In genomic region chr9:97638683-97639354, GRCm38 (mm10) we compare ENCODE assay signal across 15 mouse cellular contexts.
DNase-seq lines count a peak whose midpoint lies in the region; ATAC-seq and TF ChIP-seq lines count a peak whose summit lies in the region.
"Had no signal": no experiment of that assay in that cellular context is flagged by ENCODE, and none has a peak within 500 bp of the region (broad histone marks: within the 10 kb centered on the region; RNA-seq: fewer than 3 reads in every experiment).

No protein-coding gene starts in this region.

- no peaks in the 10 kb centered on the region for H3K27me3 ChIP-seq in C2C12 (ENCODE audit: control insufficient read depth, insufficient read depth, insufficient read length)
- no peaks in the 10 kb centered on the region for H3K27me3 ChIP-seq in forebrain, embryonic 14.5 days (replicated peaks; ENCODE audit: control insufficient read depth, insufficient read depth, low read length)
- H3K27me3 ChIP-seq: heart, embryonic 15.5 days; lung, embryonic 15.5 days had no signal

- DNase-seq in frontal cortex, postnatal 25 days (ENCODE audit: low spot score in 2 of 2): no peak
- DNase-seq in forebrain, embryonic 14.5 days (ENCODE audit: low spot score): peak; percentile 72
- peak; percentile 71 to 89 for DNase-seq in layer of hippocampus, postnatal 14 days (ENCODE audit: low spot score in 2 of 2)
- no peak for DNase-seq in lung, postnatal 36 days
- no peak for DNase-seq in thymus, postnatal 10 days (ENCODE audit: low spot score in 2 of 2)
- DNase-seq: gastrocnemius, postnatal 36 days; kidney, adult 2 months; liver; thymus, postnatal 14 days had no signal

- TF ChIP-seq CTCF in C2C12 (IDR thresholded peaks at IDR 0.05; ENCODE audit: control insufficient read depth, insufficient read depth, insufficient read length): no peak

- ATAC-seq in frontal cortex, adult (ENCODE audit: low TSS enrichment): peak; percentile 48
- peak; percentile 70; the same call in 1 of the 2 replicates for ATAC-seq in forebrain, embryonic 14.5 days

- H3K4me2 ChIP-seq in forebrain, embryonic 14.5 days (ENCODE audit: low read length): no peak overlapping the region
- H3K4me2 ChIP-seq: heart, embryonic 15.5 days; hindbrain, embryonic 14.5 days; lung, embryonic 15.5 days had no signal

- H3K9ac ChIP-seq in forebrain, embryonic 14.5 days (ENCODE audit: low read length): no peak overlapping the region
- H3K9ac ChIP-seq: heart, embryonic 15.5 days; hindbrain, embryonic 14.5 days; lung, embryonic 15.5 days had no signal

- no peaks in the 10 kb centered on the region for H3K36me3 ChIP-seq in C2C12 (ENCODE audit: control insufficient read depth, insufficient read depth)
- no peaks in the 10 kb centered on the region for H3K36me3 ChIP-seq in forebrain, embryonic 14.5 days (ENCODE audit: control insufficient read depth, insufficient read depth, low read length)
- H3K36me3 ChIP-seq: heart, embryonic 15.5 days; lung, embryonic 15.5 days had no signal

- H3K27ac ChIP-seq in forebrain, embryonic 14.5 days (ENCODE audit: low read depth, low read length): no peak overlapping the region
- H3K27ac ChIP-seq: heart, embryonic 15.5 days; hindbrain, embryonic 14.5 days; lung, embryonic 15.5 days had no signal

- WGBS in forebrain, embryonic 14.5 days: 85% methylated on average over 9 of the region's 9 CpGs

- H3ac ChIP-seq in C2C12 (ENCODE audit: control insufficient read depth, insufficient read length, low read depth): no peak overlapping the region

- H3K79me3 ChIP-seq in C2C12 (ENCODE audit: low read depth): no peaks in the 10 kb centered on the region

- no peaks in the 10 kb centered on the region for H3K9me3 ChIP-seq in forebrain, embryonic 14.5 days (replicated peaks; ENCODE audit: control insufficient read depth, low read length)
- H3K9me3 ChIP-seq: heart, embryonic 15.5 days; lung, embryonic 15.5 days had no signal

- no peaks in the 10 kb centered on the region for H3K79me2 ChIP-seq in C2C12 (ENCODE audit: control insufficient read depth, insufficient read depth)

- no peaks in the 10 kb centered on the region for H3K4me1 ChIP-seq in forebrain, embryonic 14.5 days (ENCODE audit: control insufficient read depth, insufficient read depth, low read length)
- H3K4me1 ChIP-seq: heart, embryonic 15.5 days; lung, embryonic 15.5 days had no signal

- H3K4me3 ChIP-seq in C2C12 (ENCODE audit: insufficient read depth, poor library complexity, severe bottlenecking): no peak overlapping the region
- H3K4me3 ChIP-seq in forebrain, embryonic 14.5 days (ENCODE audit: low read depth, low read length): no peak overlapping the region
- H3K4me3 ChIP-seq: erythroblast, embryonic 14.5 days; heart, embryonic 15.5 days; lung, embryonic 15.5 days had no signal

TF ChIP-seq in C2C12, 6 proteins besides CTCF, POLR2A, EP300 and RAD21:
- peak; percentile 92 for TF ChIP-seq MYOD1 (IDR thresholded peaks at IDR 0.05; ENCODE audit: control insufficient read depth, insufficient read length, low read depth)
- TF ChIP-seq USF1 (IDR thresholded peaks at IDR 0.05; ENCODE audit: low read depth): no peak

Comparison
In these comparisons a context has a peak if more than half of its experiments do, and no peak if none do; other contexts are left out.
1. DNase-seq: peak in forebrain, embryonic 14.5 days (single experiment) and layer of hippocampus, postnatal 14 days (2 of 2); none in frontal cortex, postnatal 25 days (0 of 2), lung, postnatal 36 days (single experiment) and thymus, postnatal 10 days (0 of 2).